ENCODE assay signal across 16 mouse cellular contexts in genomic region chr10:21207378-21207777, GRCm38 (mm10).
"Had no signal": no experiment of that assay in that cellular context is flagged by ENCODE, and none has a peak within 500 bp of the region (broad histone marks: within the 10 kb centered on the region; RNA-seq: fewer than 3 reads in every experiment).

No protein-coding gene starts in this region.

- H3K36me3 ChIP-seq: liver, embryonic 13.5 days; midbrain, embryonic 10.5 days; midbrain, embryonic 13.5 days; neural tube, embryonic 13.5 days had no signal

- H3K9me3 ChIP-seq: liver, embryonic 13.5 days; megakaryocyte, embryonic 14.5 days; midbrain, embryonic 10.5 days; midbrain, embryonic 13.5 days; neural tube, embryonic 13.5 days had no signal

- H3K27ac ChIP-seq: layer of hippocampus, adult 2 months; liver, embryonic 13.5 days; midbrain, embryonic 10.5 days; midbrain, embryonic 13.5 days; neural tube, embryonic 13.5 days had no signal

- H3K4me2 ChIP-seq: liver, embryonic 13.5 days; midbrain, embryonic 13.5 days; neural tube, embryonic 13.5 days had no signal

- ATAC-seq: intestine, postnatal 0 days; midbrain, embryonic 13.5 days; midbrain, embryonic 16.5 days had no signal

- H3K27me3 ChIP-seq: liver, embryonic 13.5 days; megakaryocyte, embryonic 14.5 days; midbrain, embryonic 13.5 days; neural tube, embryonic 13.5 days had no signal

- DNase-seq: kidney, adult 8-10 months; kidney, postnatal 14 days; layer of hippocampus, adult 9-11 months; liver, embryonic 13.5 days; lung, adult 2 months; lung, postnatal 14 days; lung, postnatal 4 days; thymus, adult 18-20 months had no signal

- H3K9ac ChIP-seq: liver, embryonic 13.5 days; midbrain, embryonic 13.5 days; neural tube, embryonic 13.5 days had no signal

- H3K4me3 ChIP-seq: layer of hippocampus, adult 2 months; liver, embryonic 13.5 days; megakaryocyte, embryonic 14.5 days; midbrain, embryonic 10.5 days; midbrain, embryonic 13.5 days; myocyte; neural tube, embryonic 13.5 days had no signal

- H3K4me1 ChIP-seq: midbrain, embryonic 10.5 days; midbrain, embryonic 13.5 days; neural tube, embryonic 13.5 days had no signal
